In genomic region chr13:70574216-70574615, GRCm38 (mm10) we compare ENCODE assay signal across 19 mouse cellular contexts.
"Had no signal": no experiment of that assay in that cellular context is flagged by ENCODE, and none has a peak within 500 bp of the region (broad histone marks: within the 10 kb centered on the region; RNA-seq: fewer than 3 reads in every experiment).

No protein-coding gene starts in this region.

- H3K4me2 ChIP-seq: liver, embryonic 12.5 days; lung, embryonic 14.5 days; midbrain, embryonic 11.5 days; neural tube, embryonic 13.5 days; neural tube, embryonic 15.5 days had no signal

- H3K27ac ChIP-seq: liver, embryonic 12.5 days; liver, embryonic 14.5 days; neural tube, embryonic 13.5 days; neural tube, embryonic 15.5 days had no signal

- ATAC-seq: liver, embryonic 12.5 days; midbrain, embryonic 16.5 days had no signal

- H3K4me3 ChIP-seq: liver, embryonic 12.5 days; myocyte; neural tube, embryonic 13.5 days; neural tube, embryonic 15.5 days had no signal

- DNase-seq: lung, adult 18-20 months; lung, embryonic 14.5 days; lung, postnatal 10 days; lung, postnatal 4 days; retina, postnatal 1 day; right cerebral cortex, adult 18-20 months; right cerebral cortex, postnatal 25 days; right cerebral cortex, postnatal 4 days; spleen, adult 18-20 months; thymus, adult 2 months; thymus, postnatal 25 days; thymus, postnatal 4 days had no signal

- H3K4me1 ChIP-seq: liver, embryonic 12.5 days; neural tube, embryonic 15.5 days had no signal

- H3K27me3 ChIP-seq: liver, embryonic 12.5 days; neural tube, embryonic 13.5 days; neural tube, embryonic 15.5 days had no signal

- H3K9me3 ChIP-seq: liver, embryonic 12.5 days; neural tube, embryonic 13.5 days; neural tube, embryonic 15.5 days had no signal

- H3K36me3 ChIP-seq: liver, embryonic 12.5 days; neural tube, embryonic 13.5 days; neural tube, embryonic 15.5 days had no signal

- H3K9ac ChIP-seq: liver, embryonic 12.5 days; liver, embryonic 14.5 days; lung, embryonic 14.5 days; neural tube, embryonic 13.5 days; neural tube, embryonic 15.5 days had no signal
